Mouse (Mus musculus): ENCODE data around the gene Vapb. TPM values are rescaled to one million over a fixed set of nuclear protein-coding genes. Genes with fewer than 3 reads are reported as not detected.
"Not testable (repeated sequence)": the region's sequence is repeated elsewhere in the genome, so short reads cannot be mapped to it uniquely, and the experiment has no call there.

Gene Vapb
- polyA plus RNA-seq (2017; shearing (Covaris generic)): 1 to 10 TPM; 1.5 to 1.7 TPM

- peak; percentile 98 for ATAC-seq
These were observed at the start of gene Vapb for GRCm38 (mm10) chr2:173737222-173737989. Gene Vapb (plus strand): TSS chr2:173737511.

- ATAC-seq: no peak
These were observed 47.5 kb upstream of the Vapb start for GRCm38 (mm10) chr2:173689835-173690234.

- no peak for ATAC-seq
These were observed 45.6 kb upstream of the Vapb start for GRCm38 (mm10) chr2:173691748-173692147.

- ATAC-seq: no peak
These were observed 44.6 kb upstream of the Vapb start for GRCm38 (mm10) chr2:173692693-173693092.

- ATAC-seq: no peak
These were observed 38.5 kb upstream of the Vapb start for GRCm38 (mm10) chr2:173698850-173699249.

- ATAC-seq: no peak
These were observed 35.0 kb upstream of the Vapb start for GRCm38 (mm10) chr2:173702096-173702866.

GRCm38 (mm10) chr2:173702867-173703237 lies 34.5 kb upstream of the Vapb start:
- no peak for ATAC-seq

GRCm38 (mm10) chr2:173705827-173706551 lies 31.3 kb upstream of the Vapb start:
- ATAC-seq: no peak

GRCm38 (mm10) chr2:173707626-173708025 lies 29.7 kb upstream of the Vapb start:
- ATAC-seq: not testable (repeated sequence)

GRCm38 (mm10) chr2:173710193-173710592 lies 27.1 kb upstream of the Vapb start:
- ATAC-seq: no peak

- ATAC-seq: no peak
These were observed 24.7 kb upstream of the Vapb start for GRCm38 (mm10) chr2:173712656-173713055.

GRCm38 (mm10) chr2:173713241-173713640 lies 24.1 kb upstream of the Vapb start:
- ATAC-seq: no peak

GRCm38 (mm10) chr2:173714620-173715218 lies 22.6 kb upstream of the Vapb start:
- ATAC-seq: no peak

- no peak for ATAC-seq
These were observed 20.3 kb upstream of the Vapb start for GRCm38 (mm10) chr2:173716966-173717365.

- ATAC-seq: not testable (repeated sequence)
These were observed 18.2 kb upstream of the Vapb start, which contains the start of gene 1700010B08Rik for GRCm38 (mm10) chr2:173719115-173719514. Gene 1700010B08Rik (plus strand): TSS chr2:173719415.

GRCm38 (mm10) chr2:173722251-173722857 lies 15.0 kb upstream of the Vapb start:
- no peak for ATAC-seq

GRCm38 (mm10) chr2:173724382-173724781 lies 12.9 kb upstream of the Vapb start:
- no peak for ATAC-seq

GRCm38 (mm10) chr2:173724940-173725807 lies 12.1 kb upstream of the Vapb start:
- ATAC-seq: no peak

- no peak for ATAC-seq
These were observed 11.5 kb upstream of the Vapb start for GRCm38 (mm10) chr2:173725819-173726218.

- peak; percentile 41 for ATAC-seq
These were observed 6.8 kb upstream of the Vapb start for GRCm38 (mm10) chr2:173730444-173730966.

- ATAC-seq: no peak
These were observed 2.9 kb upstream of the Vapb start for GRCm38 (mm10) chr2:173734426-173734825.

Data from CD4-positive, CD25-positive, alpha-beta regulatory T cell, adult 4 months (primary cell).